Mouse (Mus musculus): Measurements from ENCODE around the gene Slc2a1.

Gene Slc2a1

GRCm38 (mm10) chr4:119177702-119178101 lies 69.2 kb downstream of the Slc2a1 start:
- DNase-seq (ENCODE audit: extremely low read depth, low read depth), result no peak

- DNase-seq (ENCODE audit: extremely low read depth, low read depth), result no peak
These were observed 69.8 kb downstream of the Slc2a1 start for GRCm38 (mm10) chr4:119178331-119178730.

- peak; percentile 49 for DNase-seq (ENCODE audit: extremely low read depth, low read depth)
These were observed 71.7 kb downstream of the Slc2a1 start for GRCm38 (mm10) chr4:119180133-119180707.

GRCm38 (mm10) chr4:119181456-119181855 lies 72.9 kb downstream of the Slc2a1 start:
- no peak for DNase-seq (ENCODE audit: extremely low read depth, low read depth)

- no peak for DNase-seq (ENCODE audit: extremely low read depth, low read depth)
These were observed 75.0 kb downstream of the Slc2a1 start for GRCm38 (mm10) chr4:119183525-119183924.

GRCm38 (mm10) chr4:119185771-119186170 lies 77.3 kb downstream of the Slc2a1 start:
- no peak for DNase-seq (ENCODE audit: extremely low read depth, low read depth)
